In the genomic region with DNA sequence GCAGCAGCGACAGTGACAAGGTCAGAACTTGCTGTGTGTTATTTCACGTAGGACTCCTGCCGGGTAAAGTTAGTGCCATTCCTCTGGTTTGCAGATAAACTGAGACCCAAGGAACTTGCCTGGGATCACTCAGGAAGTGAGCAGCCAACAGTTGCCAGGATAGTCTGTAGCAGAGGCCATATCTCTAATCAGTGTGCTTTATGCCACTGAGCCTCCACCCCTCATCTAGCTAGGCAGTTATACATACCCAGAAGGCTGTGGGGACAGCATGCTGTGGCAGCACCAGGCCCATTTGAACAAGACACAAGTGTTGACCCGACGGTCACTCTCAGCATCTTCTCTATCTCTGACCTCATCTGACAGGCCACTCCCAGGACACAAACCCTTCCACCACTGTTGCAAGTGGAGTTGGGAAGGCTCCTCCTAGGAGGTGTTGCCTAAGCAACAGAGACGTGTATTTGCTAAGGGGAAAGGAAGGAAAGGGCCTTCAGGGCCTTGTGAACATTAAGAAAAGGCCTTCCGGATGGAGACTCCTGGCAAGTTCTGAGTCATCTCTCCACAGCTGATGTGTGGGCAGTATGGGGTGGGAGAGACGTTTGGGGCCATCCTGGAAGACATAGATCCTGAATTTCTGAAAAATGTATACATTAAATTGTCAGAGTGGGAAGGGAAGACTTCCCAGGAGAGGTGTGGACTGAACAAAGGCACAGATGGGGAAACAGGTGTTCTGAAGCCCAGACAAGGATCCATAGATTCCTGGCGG, we compare ENCODE assay signal across 16 mouse cellular contexts.
DNase-seq lines count a peak whose midpoint lies in the region; ATAC-seq and TF ChIP-seq lines count a peak whose summit lies in the region.
"Had no signal": no experiment of that assay in that cellular context is flagged by ENCODE, and none has a peak within 500 bp of the region (broad histone marks: within the 10 kb centered on the region; RNA-seq: fewer than 3 reads in every experiment).

No protein-coding gene starts in this region.

- H3K4me2 ChIP-seq in limb, embryonic 12.5 days, result no peak overlapping the region
- no peak overlapping the region for H3K4me2 ChIP-seq in hindbrain, postnatal 0 days (ENCODE audit: low read depth, low read length)
- H3K4me2 ChIP-seq: forebrain, embryonic 13.5 days; lung, embryonic 15.5 days had no signal

- no peak overlapping the region for H3K9ac ChIP-seq in limb, embryonic 12.5 days (replicated peaks)
- no peak overlapping the region for H3K9ac ChIP-seq in hindbrain, postnatal 0 days (replicated peaks; ENCODE audit: low read length)
- H3K9ac ChIP-seq: forebrain, embryonic 13.5 days; lung, embryonic 15.5 days had no signal

- DNase-seq in layer of hippocampus, adult 18-20 months (ENCODE audit: low spot score in 2 of 2), result peak; percentile 19 to 25
- no peak for DNase-seq in layer of hippocampus, postnatal 25 days (ENCODE audit: extremely low spot score in 1 of 2, low spot score in 1 of 2)
- peak; percentile 53 for DNase-seq in right cerebral cortex, postnatal 25 days
- no peak for DNase-seq in right cerebral cortex, postnatal 14 days
- DNase-seq in natural killer cell, adult 2 months (ENCODE audit: low spot score in 2 of 2), result no peak
- no peak for DNase-seq in adipocyte (ENCODE audit: low spot score)
- DNase-seq in hindbrain, postnatal 0 days (ENCODE audit: low spot score), result no peak
- DNase-seq: cerebellum, adult 2 months; heart, postnatal 10 days; kidney, adult 2 months; kidney, postnatal 36 days had no signal

- 70% methylated on average over 9 of the region's 9 CpGs for WGBS in limb, embryonic 12.5 days
- 74% methylated on average over 9 of the region's 9 CpGs for WGBS in hindbrain, postnatal 0 days

- no peaks in the 10 kb centered on the region for H3K36me3 ChIP-seq in limb, embryonic 12.5 days
- no peaks in the 10 kb centered on the region for H3K36me3 ChIP-seq in hindbrain, postnatal 0 days (ENCODE audit: insufficient read depth, low read length)
- H3K36me3 ChIP-seq: lung, embryonic 15.5 days had no signal

- H3K9me3 ChIP-seq in limb, embryonic 12.5 days, result no peaks in the 10 kb centered on the region
- no peaks in the 10 kb centered on the region for H3K9me3 ChIP-seq in hindbrain, postnatal 0 days (ENCODE audit: low read length)
- H3K9me3 ChIP-seq: forebrain, embryonic 13.5 days; lung, embryonic 15.5 days; megakaryocyte, embryonic 14.5 days had no signal

- peaks cover 43% of the 10 kb centered on the region for H3K4me1 ChIP-seq in limb, embryonic 12.5 days (replicated peaks)
- H3K4me1 ChIP-seq in hindbrain, postnatal 0 days (ENCODE audit: insufficient read depth, low read length), result no peaks in the 10 kb centered on the region
- H3K4me1 ChIP-seq: forebrain, embryonic 13.5 days; lung, embryonic 15.5 days had no signal

- no peak for ATAC-seq in limb, embryonic 12.5 days (ENCODE audit: insufficient number of reproducible peaks, insufficient read depth, low FRiP score, low TSS enrichment, low read depth)
- no peak for ATAC-seq in hindbrain, postnatal 0 days
- ATAC-seq: forebrain, embryonic 13.5 days; hindbrain, embryonic 16.5 days had no signal

- peak overlapping the region; percentile 4; the same call in 1 of the 2 replicates for H3K27ac ChIP-seq in limb, embryonic 12.5 days
- H3K27ac ChIP-seq in hindbrain, postnatal 0 days, result no peak overlapping the region
- H3K27ac ChIP-seq: forebrain, embryonic 13.5 days; lung, embryonic 15.5 days had no signal

- H3K27me3 ChIP-seq in limb, embryonic 12.5 days, result peaks cover 14% of the 10 kb centered on the region
- H3K27me3 ChIP-seq in hindbrain, postnatal 0 days (ENCODE audit: insufficient read depth, low read length), result no peaks in the 10 kb centered on the region
- H3K27me3 ChIP-seq: forebrain, embryonic 13.5 days; lung, embryonic 15.5 days had no signal

- no peak overlapping the region for H3K4me3 ChIP-seq in limb, embryonic 12.5 days (replicated peaks)
- H3K4me3 ChIP-seq in hindbrain, postnatal 0 days (ENCODE audit: low read length), result no peak overlapping the region
- H3K4me3 ChIP-seq: forebrain, embryonic 13.5 days; lung, embryonic 15.5 days; megakaryocyte, embryonic 14.5 days had no signal

- TF ChIP-seq CTCF in hindbrain, postnatal 0 days (IDR thresholded peaks at IDR 0.05; ENCODE audit: low read depth), result no peak

Comparison
In these comparisons a context has a peak if more than half of its experiments do, and no peak if none do; other contexts are left out.
1. DNase-seq: peak in layer of hippocampus, adult 18-20 months (2 of 2) and right cerebral cortex, postnatal 25 days (single experiment); none in layer of hippocampus, postnatal 25 days (0 of 2), right cerebral cortex, postnatal 14 days (single experiment), natural killer cell, adult 2 months (0 of 2), adipocyte (single experiment) and hindbrain, postnatal 0 days (single experiment).